9 mouse cellular contexts compared by ENCODE assay signal in the genomic region with DNA sequence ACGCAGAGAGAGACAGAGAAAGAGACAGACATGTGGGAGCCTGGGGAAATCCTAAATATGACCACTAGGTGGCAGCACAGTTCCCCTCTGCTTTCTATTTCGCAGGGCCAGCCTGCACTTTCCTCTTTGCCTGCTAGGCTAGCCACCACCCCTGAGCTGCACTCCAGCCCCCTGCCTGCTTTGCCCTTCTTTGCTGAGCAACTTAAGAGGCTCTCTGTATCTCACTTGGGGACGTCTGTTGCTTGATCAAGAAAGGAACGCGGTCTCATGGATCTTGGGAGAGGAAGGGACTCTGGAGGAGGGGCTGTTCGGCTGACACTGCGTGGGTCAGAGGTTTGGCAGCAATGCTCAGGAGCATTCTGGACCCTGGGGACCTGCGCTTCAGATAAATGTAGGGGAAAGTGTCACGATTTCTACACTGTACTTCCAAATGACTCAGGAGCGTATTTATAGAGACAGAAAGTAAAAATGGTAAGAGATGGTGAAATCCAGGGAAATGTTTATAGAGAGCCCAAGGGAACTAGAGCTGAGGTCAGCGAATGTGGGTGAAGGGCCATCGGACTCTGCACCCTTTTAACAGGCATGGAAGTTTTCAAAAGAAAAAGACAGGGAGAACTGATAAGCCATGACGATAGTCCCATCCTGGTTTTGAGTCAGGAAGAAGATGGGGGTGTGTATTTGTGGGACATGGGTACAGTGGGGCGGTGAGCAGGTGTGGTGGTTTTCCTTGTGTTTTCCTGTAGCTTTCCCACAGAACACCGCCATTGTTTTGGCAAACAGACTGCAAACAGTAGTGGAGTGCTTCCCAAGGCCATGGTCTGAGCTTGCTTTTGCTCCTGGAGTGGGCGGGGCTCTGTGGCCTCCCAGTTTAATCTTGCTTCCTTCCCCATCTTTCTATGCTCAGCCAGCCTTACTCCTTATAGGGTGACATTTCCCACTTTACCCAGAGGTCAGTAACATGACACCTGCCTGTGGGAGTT. TPM values are rescaled to one million over a fixed set of nuclear protein-coding genes. Genes with fewer than 3 reads are reported as not detected.
DNase-seq lines count a peak whose midpoint lies in the region; ATAC-seq and TF ChIP-seq lines count a peak whose summit lies in the region.
"Had no signal": no experiment of that assay in that cellular context is flagged by ENCODE, and none has a peak within 500 bp of the region (broad histone marks: within the 10 kb centered on the region; RNA-seq: fewer than 3 reads in every experiment).

No protein-coding gene starts in this region.

- intact Hi-C loops in heart, postnatal 10 days (cut with DNase I): loop anchor here (5.0 kb wide), 1 partner anchor 169 kb away; no protein-coding TSS in a partner anchor

- no peak overlapping the region for H3K27ac ChIP-seq in ES-Bruce4 (ENCODE audit: insufficient read depth, low read length)
- H3K27ac ChIP-seq in forebrain, embryonic 13.5 days: no peak overlapping the region
- H3K27ac ChIP-seq in liver, embryonic 15.5 days (replicated peaks): peak overlapping the region; percentile 69; the same call in 1 of the 2 replicates
- H3K27ac ChIP-seq in stomach, embryonic 15.5 days: no peak overlapping the region

- TF ChIP-seq CTCF in ES-Bruce4 (IDR thresholded peaks at IDR 0.05; ENCODE audit: low read depth, low read length): peak; percentile 86

- H3K9me3 ChIP-seq in ES-Bruce4 (replicated peaks; ENCODE audit: control insufficient read depth, insufficient read depth, low read length, poor library complexity, severe bottlenecking): no peaks in the 10 kb centered on the region
- no peaks in the 10 kb centered on the region for H3K9me3 ChIP-seq in forebrain, embryonic 13.5 days (replicated peaks)
- no peaks in the 10 kb centered on the region for H3K9me3 ChIP-seq in liver, embryonic 15.5 days (replicated peaks)
- H3K9me3 ChIP-seq in stomach, embryonic 15.5 days: no peaks in the 10 kb centered on the region

- whole genome bisulfite sequencing in forebrain, embryonic 13.5 days: 35% methylated on average over 16 of the region's 16 CpGs
- 18% methylated on average over 16 of the region's 16 CpGs for WGBS in liver, embryonic 15.5 days (ENCODE audit: insufficient replicate concordance)
- 25% methylated on average over 16 of the region's 16 CpGs for WGBS in stomach, embryonic 15.5 days

- no peak overlapping the region for H3K4me3 ChIP-seq in ES-Bruce4 (ENCODE audit: low read depth, low read length)
- no peak overlapping the region for H3K4me3 ChIP-seq in forebrain, embryonic 13.5 days
- peak overlapping the region; percentile 32 for H3K4me3 ChIP-seq in liver, embryonic 15.5 days (replicated peaks)
- H3K4me3 ChIP-seq in stomach, embryonic 15.5 days (replicated peaks): peak overlapping the region; percentile 28

- H3K9ac ChIP-seq in ES-Bruce4 (ENCODE audit: low read depth, poor library complexity, severe bottlenecking): no peak overlapping the region
- H3K9ac ChIP-seq in forebrain, embryonic 13.5 days: 0 out of 2 replicates have a peak overlapping the region, but pooled peaks have one; percentile 22
- H3K9ac ChIP-seq in liver, embryonic 15.5 days: no peak overlapping the region
- no peak overlapping the region for H3K9ac ChIP-seq in stomach, embryonic 15.5 days

- ATAC-seq in cerebellum, adult (ENCODE audit: insufficient number of reproducible peaks, low FRiP score, low TSS enrichment): peak; percentile 83
- no peak for ATAC-seq in forebrain, embryonic 13.5 days
- peak; percentile 78 for ATAC-seq in liver, embryonic 15.5 days (ENCODE audit: insufficient read depth)
- ATAC-seq in stomach, embryonic 15.5 days (ENCODE audit: insufficient read depth, low FRiP score, low read depth): peak; percentile 74

- DNase-seq in heart, postnatal 10 days: peak; percentile 86 to 88
- peak; percentile 79 to 88 for DNase-seq in kidney, postnatal 36 days
- peak; percentile 79 for DNase-seq in neural tube, embryonic 10.5 days (ENCODE audit: extremely low spot score, low spot score)

- TF ChIP-seq POLR2A in ES-Bruce4 (IDR thresholded peaks at IDR 0.05; ENCODE audit: insufficient read depth, low read length): no peak

- no peaks in the 10 kb centered on the region for H3K27me3 ChIP-seq in ES-Bruce4 (ENCODE audit: control insufficient read depth, insufficient read depth, low read length, poor library complexity, severe bottlenecking)
- H3K27me3 ChIP-seq in forebrain, embryonic 13.5 days: no peaks in the 10 kb centered on the region
- no peaks in the 10 kb centered on the region for H3K27me3 ChIP-seq in liver, embryonic 15.5 days
- H3K27me3 ChIP-seq in stomach, embryonic 15.5 days (replicated peaks): no peaks in the 10 kb centered on the region

- no peak for TF ChIP-seq EP300 in ES-Bruce4 (IDR thresholded peaks at IDR 0.05; ENCODE audit: insufficient read depth, low read depth, low read length)

- peak overlapping the region; percentile 41 for H3K4me2 ChIP-seq in forebrain, embryonic 13.5 days
- H3K4me2 ChIP-seq in liver, embryonic 15.5 days: peak overlapping the region; percentile 59
- H3K4me2 ChIP-seq in stomach, embryonic 15.5 days: peak overlapping the region; percentile 58

- H3K4me1 ChIP-seq in ES-Bruce4 (ENCODE audit: control insufficient read depth, insufficient read depth, low read length): no peaks in the 10 kb centered on the region
- no peaks in the 10 kb centered on the region for H3K4me1 ChIP-seq in forebrain, embryonic 13.5 days
- H3K4me1 ChIP-seq in liver, embryonic 15.5 days (replicated peaks): peaks cover 13% of the 10 kb centered on the region; the same call in 1 of the 2 replicates
- peaks cover 5% of the 10 kb centered on the region; the same call in 1 of the 2 replicates for H3K4me1 ChIP-seq in stomach, embryonic 15.5 days

- H3K36me3 ChIP-seq in ES-Bruce4 (ENCODE audit: control insufficient read depth, insufficient read depth, low read length, poor library complexity, severe bottlenecking): no peaks in the 10 kb centered on the region
- H3K36me3 ChIP-seq in forebrain, embryonic 13.5 days (ENCODE audit: poor library complexity, severe bottlenecking): no peaks in the 10 kb centered on the region
- H3K36me3 ChIP-seq in liver, embryonic 15.5 days (replicated peaks): no peaks in the 10 kb centered on the region
- H3K36me3 ChIP-seq in stomach, embryonic 15.5 days: no peaks in the 10 kb centered on the region

RNA-seq across cellular contexts. Expression of gene Mesp1, which starts 12.7 kb away (rescaled TPM):
- not detected in 2 replicates for polyA plus RNA-seq in ES-Bruce4 (2011; ENCODE audit: insufficient read depth, insufficient read length, low read depth, missing spikeins)
- polyA plus RNA-seq in forebrain, embryonic 13.5 days (2015; fragmentation: Nextera tagmentation; extraction: Ambion mirVana): not detected in 2 replicates
- total RNA-seq in heart, postnatal 10 days (2021): not detected
- polyA plus RNA-seq in liver, embryonic 15.5 days (2015; fragmentation: Nextera tagmentation; extraction: Ambion mirVana): not detected in 2 replicates
- 0.13 and 0.21 TPM in 2 replicates for polyA plus RNA-seq in stomach, embryonic 15.5 days (2015; fragmentation: Nextera tagmentation; extraction: Ambion mirVana)
- total RNA-seq: layer of hippocampus, adult 8-10 months had no signal

RNA-seq across cellular contexts. Expression of gene Mesp2, which starts 29.6 kb away (rescaled TPM):
- polyA plus RNA-seq in ES-Bruce4 (2011; ENCODE audit: insufficient read depth, insufficient read length, low read depth, missing spikeins): 1.2 and 1.5 TPM in 2 replicates
- 0.90 and 1.1 TPM in 2 replicates for polyA plus RNA-seq in forebrain, embryonic 13.5 days (2015; fragmentation: Nextera tagmentation; extraction: Ambion mirVana)
- under 1 TPM; 0.12 to 0.40 TPM for total RNA-seq in heart, postnatal 10 days (2021)
- polyA plus RNA-seq in liver, embryonic 15.5 days (2015; fragmentation: Nextera tagmentation; extraction: Ambion mirVana): not detected in 2 replicates
- polyA plus RNA-seq in stomach, embryonic 15.5 days (2015; fragmentation: Nextera tagmentation; extraction: Ambion mirVana): 1.4 and 1.9 TPM in 2 replicates

RNA-seq across cellular contexts. Expression of gene Wdr93, which starts 38.0 kb away (rescaled TPM):
- polyA plus RNA-seq in ES-Bruce4 (2011; ENCODE audit: insufficient read depth, insufficient read length, low read depth, missing spikeins): 0.97 and 1.9 TPM in 2 replicates
- polyA plus RNA-seq in forebrain, embryonic 13.5 days (2015; fragmentation: Nextera tagmentation; extraction: Ambion mirVana): 0.39 and 0.64 TPM in 2 replicates
- under 1 TPM; 0.14 to 0.15 TPM for total RNA-seq in heart, postnatal 10 days (2021)
- polyA plus RNA-seq in liver, embryonic 15.5 days (2015; fragmentation: Nextera tagmentation; extraction: Ambion mirVana): 0.05 and 0.08 TPM in 2 replicates
- polyA plus RNA-seq in stomach, embryonic 15.5 days (2015; fragmentation: Nextera tagmentation; extraction: Ambion mirVana): 0.26 and 0.35 TPM in 2 replicates

RNA-seq across cellular contexts. Expression of gene Pex11a, which starts 38.0 kb away (rescaled TPM):
- polyA plus RNA-seq in ES-Bruce4 (2011; ENCODE audit: insufficient read depth, insufficient read length, low read depth, missing spikeins): 7.8 and 8.7 TPM in 2 replicates
- 12.7 and 14.2 TPM in 2 replicates for polyA plus RNA-seq in forebrain, embryonic 13.5 days (2015; fragmentation: Nextera tagmentation; extraction: Ambion mirVana)
- total RNA-seq in heart, postnatal 10 days (2021): 10 to 100 TPM; 13.3 to 16.5 TPM
- 3.4 and 3.8 TPM in 2 replicates for polyA plus RNA-seq in liver, embryonic 15.5 days (2015; fragmentation: Nextera tagmentation; extraction: Ambion mirVana)
- polyA plus RNA-seq in stomach, embryonic 15.5 days (2015; fragmentation: Nextera tagmentation; extraction: Ambion mirVana): 9.3 and 11.8 TPM in 2 replicates

RNA-seq across cellular contexts. Expression of gene Plin1, which starts 48.2 kb away (rescaled TPM):
- polyA plus RNA-seq in ES-Bruce4 (2011; ENCODE audit: insufficient read depth, insufficient read length, low read depth, missing spikeins): 0.28 TPM in 1 of 2 replicates, not detected in the other
- 0.21 TPM in 1 of 2 replicates, not detected in the other for polyA plus RNA-seq in forebrain, embryonic 13.5 days (2015; fragmentation: Nextera tagmentation; extraction: Ambion mirVana)
- total RNA-seq in heart, postnatal 10 days (2021): 10 to 100 TPM; 24.0 to 76.0 TPM
- polyA plus RNA-seq in liver, embryonic 15.5 days (2015; fragmentation: Nextera tagmentation; extraction: Ambion mirVana): not detected in 2 replicates
- polyA plus RNA-seq in stomach, embryonic 15.5 days (2015; fragmentation: Nextera tagmentation; extraction: Ambion mirVana): not detected in 2 replicates

Comparison
In these comparisons a context has a peak if more than half of its experiments do, and no peak if none do; other contexts are left out.
1. H3K4me3 ChIP-seq: peak in liver, embryonic 15.5 days (single experiment) and stomach, embryonic 15.5 days (single experiment); none in ES-Bruce4 (single experiment) and forebrain, embryonic 13.5 days (single experiment).
2. Peak in every context shown above with its lines, with median percentiles within 50 percentile points of each other: H3K4me2 ChIP-seq and DNase-seq.